Mouse (Mus musculus) forebrain, embryonic 10.5 days (tissue): ENCODE results near the gene Rfx8. TPM values are rescaled to one million over a fixed set of nuclear protein-coding genes. Genes with fewer than 3 reads are reported as not detected.
A peak's percentile ranks its signal among the peaks of the same experiment; 100 is the strongest.

ENCODE experiments used
- DNase-seq: peaks from one replicate; pipeline ENCODE4 v3.0.0-alpha.2; 2017; ENCODE audit warnings: low spot score; ENCODE audit errors: extremely low spot score
- H3K27ac ChIP-seq: fragments of 300-500 bp; sonication (generic); 2 replicates; pipeline ENCODE4 v1.5.1; 2016; ENCODE audit warnings: mild to moderate bottlenecking
- H3K27me3 ChIP-seq: fragments of 300-500 bp; sonication (generic); 2 replicates; pipeline ENCODE4 v1.6.1; 2016; ENCODE audit warnings: mild to moderate bottlenecking; ENCODE audit not compliant: poor library complexity, severe bottlenecking
- H3K36me3 ChIP-seq: fragments of 300-500 bp; sonication (generic); replicated peaks from 2 replicates; pipeline ENCODE4 v1.6.1; 2016; ENCODE audit warnings: mild to moderate bottlenecking, moderate library complexity
- H3K4me1 ChIP-seq: fragments of 300-500 bp; sonication (generic); 2 replicates; pipeline ENCODE4 v1.6.1; 2016
- H3K4me3 ChIP-seq: fragments of 300-500 bp; sonication (generic); 2 replicates; pipeline ENCODE4 v1.5.1; 2016; ENCODE audit warnings: mild to moderate bottlenecking, moderate library complexity
- H3K9me3 ChIP-seq: fragments of 300-500 bp; sonication (generic); 2 replicates; pipeline ENCODE4 v1.6.1; 2016; ENCODE audit warnings: mild to moderate bottlenecking, moderate library complexity
- WGBS: fragments of 180-500 bp; shearing (Covaris S2); methylation state at CpG from one replicate; pipeline ENCODE4 v1.1.7; 2016; 5-methylcytosine and 5-hydroxymethylcytosine counted together
- polyA plus RNA-seq: library from polyadenylated mRNA; unstranded; fragments of >200 nt; fragmentation: Nextera tagmentation; extraction: Ambion mirVana; gene quantifications from 2 replicates; pipeline ENCODE4 v1.2.1, GENCODE M21; 2016

Gene Rfx8
- polyA plus RNA-seq = 0.22 and 0.34 TPM in 2 replicates

DNA sequence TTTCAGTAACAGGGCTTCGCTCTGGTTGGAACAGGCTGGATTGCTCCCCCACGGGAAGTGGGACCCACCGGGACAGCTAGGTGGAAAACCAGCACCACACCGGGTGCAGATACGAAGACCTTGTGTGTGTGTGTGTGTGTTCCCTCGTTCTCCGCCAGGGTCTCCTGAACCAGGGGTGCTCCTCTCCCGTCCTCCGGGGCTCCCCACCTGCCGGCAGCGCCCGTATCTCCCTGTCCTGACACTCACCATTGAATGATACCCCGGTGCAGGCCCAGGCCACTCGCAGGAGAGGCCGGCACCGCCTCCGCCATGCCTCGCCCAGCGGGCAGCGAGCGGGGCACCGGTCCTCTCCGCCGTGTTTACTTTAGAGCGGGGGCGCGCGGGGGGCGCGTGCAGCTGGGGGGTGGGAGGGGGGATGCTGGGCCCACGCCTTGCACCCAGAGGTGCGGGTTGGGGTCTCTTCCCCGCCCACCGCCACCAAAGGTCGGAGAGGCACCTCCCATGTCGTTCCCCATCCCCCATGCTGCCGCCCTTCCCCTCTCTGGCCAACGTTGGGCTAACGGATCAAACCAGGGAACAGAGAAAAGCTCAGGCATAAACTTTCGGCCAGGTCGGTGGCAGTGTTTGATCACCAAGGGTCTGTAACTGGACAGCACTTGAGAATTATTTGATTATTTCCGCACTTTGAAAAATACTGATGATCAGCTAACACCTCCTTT is at the start of gene Rfx8:
Gene Rfx8 (minus strand): TSS at position 366 of the 719 bp plus-strand sequence.
- H3K4me3 ChIP-seq = peak within 1 kb of the TSS; percentile 70
- peak within 1 kb of the TSS; percentile 91 for H3K27ac ChIP-seq
- DNase-seq = peak; percentile 49
- no peaks in the 10 kb centered on the region for H3K36me3 ChIP-seq
- no peaks in the 10 kb centered on the region for H3K9me3 ChIP-seq
- H3K27me3 ChIP-seq = peaks cover 22% of the 10 kb centered on the region; the same call in 1 of the 2 replicates
- WGBS = 2% methylated on average over 42 of the region's 42 CpGs
- H3K4me1 ChIP-seq = peaks cover 41% of the 10 kb centered on the region

DNA sequence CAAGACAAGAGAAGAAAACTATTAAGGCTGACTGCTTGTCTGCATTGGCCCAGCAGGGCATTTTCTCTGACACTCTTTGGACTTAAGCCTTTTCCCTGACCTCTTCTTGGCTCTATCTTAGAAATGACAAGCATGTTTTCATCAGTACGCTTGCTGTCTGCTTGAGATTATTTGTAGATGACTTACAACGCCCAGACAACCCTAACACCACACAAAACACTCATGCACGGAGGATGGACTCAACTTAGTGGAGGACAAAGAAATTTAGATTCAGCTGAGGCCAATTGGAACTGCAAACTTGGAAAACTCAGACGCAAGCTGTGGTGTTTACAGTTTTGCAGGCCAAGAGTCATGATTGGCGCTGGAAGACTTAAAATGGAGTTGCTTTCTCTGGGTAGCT is 49.6 kb upstream of the Rfx8 start:
- peaks cover 12% of the 10 kb centered on the region for H3K4me1 ChIP-seq
- no peak overlapping the region for H3K4me3 ChIP-seq
- no peaks in the 10 kb centered on the region for H3K9me3 ChIP-seq
- no peak overlapping the region for H3K27ac ChIP-seq
- H3K36me3 ChIP-seq = no peaks in the 10 kb centered on the region
- DNase-seq = no peak
- no peaks in the 10 kb centered on the region for H3K27me3 ChIP-seq
- WGBS = 86% methylated on average over 5 of the region's 5 CpGs

DNA sequence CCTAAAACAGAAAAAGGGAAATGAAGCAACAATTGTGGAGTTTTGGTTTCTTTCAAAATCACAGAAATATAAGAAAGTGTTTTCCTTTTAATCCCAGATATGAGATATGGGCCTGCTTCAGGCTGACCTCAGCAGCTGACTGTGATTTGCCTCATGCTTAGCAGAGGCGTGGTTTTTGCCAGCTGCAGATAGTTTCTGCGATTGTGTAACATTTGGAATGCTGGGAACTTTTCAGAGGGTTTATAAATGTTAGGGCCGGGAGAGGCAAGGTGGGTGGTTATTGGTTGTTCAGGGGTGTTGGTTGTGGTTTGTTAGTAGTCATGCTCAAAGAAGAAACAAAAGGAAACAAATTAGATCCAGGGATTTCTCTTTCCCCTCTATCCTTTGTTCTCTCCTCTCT is 47.2 kb upstream of the Rfx8 start:
- WGBS = 85% methylated on average over 3 of the region's 3 CpGs
- Histone ChIP-seq H3K27me3 (no peaks in the 10 kb centered on the region), H3K27ac (no peak overlapping the region), H3K4me1 (peaks cover 11% of the 10 kb centered on the region), H3K9me3 (no peaks in the 10 kb centered on the region), H3K36me3 (no peaks in the 10 kb centered on the region), H3K4me3 (no peak overlapping the region)
- DNase-seq = no peak

DNA sequence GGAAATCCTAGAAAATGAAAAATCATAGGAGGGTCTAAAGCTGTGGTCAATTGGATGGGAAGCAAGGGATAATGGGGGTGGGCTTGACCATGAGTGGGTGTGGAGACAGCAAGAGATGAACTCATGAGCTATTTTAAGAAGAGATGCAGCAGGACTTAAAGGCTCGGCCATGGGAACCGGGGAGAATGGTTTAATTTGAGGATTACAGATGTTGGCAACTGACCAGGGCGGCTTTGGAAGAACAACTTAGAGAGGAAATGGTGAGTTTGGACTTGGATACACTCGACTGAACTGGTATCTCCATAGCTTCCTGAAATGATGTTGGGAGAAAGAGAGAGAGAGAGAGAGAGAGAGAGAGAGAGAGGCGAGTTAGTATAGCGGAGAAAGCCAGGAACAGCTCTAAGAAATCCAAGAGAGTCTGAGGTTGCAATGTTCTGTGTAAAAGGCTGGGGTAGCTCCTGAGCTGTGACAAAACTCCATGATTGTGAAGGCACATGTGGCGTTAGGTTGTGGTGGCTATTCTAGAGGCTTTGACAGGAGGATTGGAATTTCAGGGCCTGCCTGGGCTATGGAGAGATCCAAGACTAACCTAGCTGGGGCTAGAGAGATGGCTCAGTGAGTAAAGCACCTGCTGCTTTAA is 45.2 kb upstream of the Rfx8 start:
- Histone ChIP-seq H3K36me3 (no peaks in the 10 kb centered on the region), H3K27ac (no peak overlapping the region), H3K9me3 (no peaks in the 10 kb centered on the region), H3K4me3 (no peak overlapping the region), H3K27me3 (peaks cover 11% of the 10 kb centered on the region; the same call in 1 of the 2 replicates), H3K4me1 (peaks cover 16% of the 10 kb centered on the region)
- whole genome bisulfite sequencing = 87% methylated on average over 7 of the region's 7 CpGs
- no peak for DNase-seq

DNA sequence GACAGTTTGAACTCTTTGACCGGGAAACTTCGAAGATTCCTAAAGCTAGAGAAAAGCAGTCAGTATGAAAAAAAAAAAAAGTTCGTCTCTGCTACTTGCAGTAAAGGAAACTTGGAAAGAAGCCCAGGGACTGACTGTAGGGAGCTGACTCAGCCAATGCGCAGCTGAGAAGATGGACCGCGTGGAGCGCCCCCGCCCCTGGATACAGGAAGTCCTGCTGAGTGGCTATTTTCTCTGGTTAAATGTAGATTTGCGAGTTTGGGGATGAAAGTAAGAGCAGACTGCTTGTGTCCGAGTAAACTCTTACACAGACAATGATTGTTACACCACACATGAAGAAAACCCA is 41.2 kb upstream of the Rfx8 start:
- DNase-seq = no peak
- H3K4me3 ChIP-seq = peak overlapping the region; percentile 34
- 0 out of 2 replicates have a peak overlapping the region, but pooled peaks have one; percentile 56 for H3K27ac ChIP-seq

DNA sequence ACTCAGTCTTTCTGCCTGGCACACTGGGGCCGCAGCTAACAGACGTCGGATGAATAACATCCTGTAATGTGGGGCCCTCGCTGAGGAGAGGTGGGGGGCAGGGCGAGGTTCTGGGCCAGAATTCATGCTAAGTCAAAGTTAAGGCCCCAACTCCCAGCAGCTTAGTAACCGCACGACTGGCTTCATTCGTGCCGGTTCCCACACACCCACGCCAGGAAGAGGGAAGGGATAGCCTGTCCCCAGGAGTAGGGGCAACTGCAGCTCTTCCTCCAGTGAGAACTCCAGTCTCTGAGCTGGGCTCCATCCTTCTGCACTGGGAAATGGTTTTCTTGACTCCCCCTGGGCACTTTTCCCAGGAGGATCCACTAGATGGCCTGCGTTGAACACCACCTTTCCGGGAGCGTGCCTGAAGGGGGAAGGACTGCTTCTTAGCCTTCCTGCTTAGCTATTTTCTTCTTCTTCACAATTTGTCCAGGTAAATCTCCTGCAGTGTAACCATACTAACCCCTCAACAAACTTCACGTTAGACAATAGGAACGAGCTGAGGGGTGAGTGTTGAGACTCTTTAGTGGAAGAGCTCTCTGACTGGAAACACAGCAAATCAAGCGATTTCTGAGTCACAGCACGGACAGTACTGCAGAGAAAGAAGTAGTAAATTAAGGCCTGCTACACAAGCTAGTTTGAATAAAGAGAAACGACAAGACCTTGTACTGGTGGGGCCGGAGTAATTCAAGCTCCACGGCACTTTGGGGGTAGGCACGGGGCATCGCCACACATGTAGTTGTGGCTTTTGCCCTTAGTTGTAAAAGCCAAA is 40.6 kb upstream of the Rfx8 start:
- peaks cover 11% of the 10 kb centered on the region; the same call in 1 of the 2 replicates for H3K27me3 ChIP-seq
- 8% methylated on average over 22 of the region's 22 CpGs for WGBS
- peak; percentile 66 for DNase-seq
- no peaks in the 10 kb centered on the region for H3K36me3 ChIP-seq
- H3K4me3 ChIP-seq = peak overlapping the region; percentile 34
- peaks cover 30% of the 10 kb centered on the region for H3K4me1 ChIP-seq
- no peaks in the 10 kb centered on the region for H3K9me3 ChIP-seq
- H3K27ac ChIP-seq = peak overlapping the region; percentile 56

More for the DNA sequence above, 41.2 kb upstream of the Rfx8 start:
- peaks cover 11% of the 10 kb centered on the region; the same call in 1 of the 2 replicates for H3K27me3 ChIP-seq
- WGBS = 7% methylated on average over 10 of the region's 10 CpGs
- no peaks in the 10 kb centered on the region for H3K9me3 ChIP-seq
- H3K4me1 ChIP-seq = peaks cover 30% of the 10 kb centered on the region
- no peaks in the 10 kb centered on the region for H3K36me3 ChIP-seq

DNA sequence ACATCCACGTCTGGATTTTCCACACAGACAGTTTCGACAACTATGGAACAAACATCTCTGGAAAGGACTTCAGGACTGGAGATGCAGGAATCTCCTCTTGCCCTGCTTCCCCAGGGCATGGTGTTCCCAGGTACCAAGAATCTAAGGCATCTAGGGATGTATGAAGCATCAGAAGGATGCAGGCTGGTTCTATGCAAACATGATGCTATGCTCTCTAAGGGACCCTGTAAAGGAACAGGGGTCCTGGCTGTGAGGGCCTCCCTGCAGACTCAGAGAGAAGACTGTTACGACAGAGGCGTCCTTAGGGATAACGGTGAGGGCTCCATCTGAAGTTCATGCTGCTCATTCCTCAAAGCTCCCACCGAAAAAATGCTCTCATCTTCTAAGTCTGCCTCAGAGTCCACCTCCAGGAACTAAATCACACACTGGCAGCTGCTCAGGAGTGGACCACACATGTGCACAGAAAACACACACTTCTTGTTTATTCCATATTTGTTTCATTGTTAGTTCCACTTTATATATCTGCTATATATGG is 39.5 kb upstream of the Rfx8 start:
- Histone ChIP-seq H3K4me1 (peaks cover 30% of the 10 kb centered on the region), H3K9me3 (no peaks in the 10 kb centered on the region), H3K36me3 (no peaks in the 10 kb centered on the region), H3K4me3 (no peak overlapping the region), H3K27me3 (peaks cover 11% of the 10 kb centered on the region; the same call in 1 of the 2 replicates), H3K27ac (no peak overlapping the region)
- no peak for DNase-seq
- WGBS = 76% methylated on average over 6 of the region's 6 CpGs

DNA sequence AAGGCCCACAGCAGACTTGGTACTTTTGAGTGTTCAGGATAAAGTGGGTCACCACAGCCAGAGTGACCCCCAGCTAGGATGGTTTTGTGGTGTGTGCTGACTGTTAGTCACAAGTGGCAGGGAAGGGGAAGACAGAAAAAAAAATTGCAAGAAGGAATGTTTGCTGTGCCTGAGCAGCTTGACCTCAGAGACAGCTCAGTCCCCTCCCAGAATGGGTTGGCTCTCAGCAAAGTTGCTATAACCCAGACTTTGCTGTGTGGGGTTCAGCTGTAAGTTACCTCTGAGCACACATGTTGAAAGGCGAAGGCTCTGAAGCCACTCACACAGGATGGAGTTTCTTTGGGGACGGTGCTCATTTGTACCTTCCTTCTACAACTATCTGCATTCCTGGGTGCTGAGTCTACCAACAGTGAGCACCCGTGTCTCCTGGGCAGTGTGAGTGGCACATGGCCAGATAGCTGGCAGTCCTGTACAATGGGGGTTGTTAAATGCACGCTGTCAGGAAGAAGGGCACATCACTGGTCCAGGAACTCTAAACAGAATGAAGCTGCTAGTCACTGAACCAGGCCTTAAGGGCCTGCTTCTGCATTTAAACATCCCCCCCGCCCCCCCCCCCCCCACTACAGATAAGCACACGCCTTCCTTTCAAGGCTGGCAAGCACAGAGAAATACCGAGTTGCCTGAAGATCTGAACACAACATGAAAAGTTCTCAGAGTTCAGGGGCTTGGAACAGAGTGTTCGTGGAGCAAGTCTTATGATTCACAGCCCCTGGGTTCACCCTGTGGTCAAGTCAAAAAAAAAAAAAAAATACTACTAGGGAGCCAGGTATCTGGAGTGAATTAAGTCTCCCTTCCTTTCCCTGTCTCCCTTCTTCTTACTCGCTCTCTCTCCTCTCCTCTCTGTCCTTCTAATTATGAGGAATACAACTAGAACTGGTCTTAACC is 38.7 kb upstream of the Rfx8 start:
- WGBS = 67% methylated on average over 9 of the region's 9 CpGs
- H3K4me1 ChIP-seq = peaks cover 30% of the 10 kb centered on the region
- H3K4me3 ChIP-seq = no peak overlapping the region
- DNase-seq = no peak
- no peaks in the 10 kb centered on the region for H3K36me3 ChIP-seq
- no peaks in the 10 kb centered on the region for H3K9me3 ChIP-seq
- peaks cover 11% of the 10 kb centered on the region; the same call in 1 of the 2 replicates for H3K27me3 ChIP-seq
- no peak overlapping the region for H3K27ac ChIP-seq

DNA sequence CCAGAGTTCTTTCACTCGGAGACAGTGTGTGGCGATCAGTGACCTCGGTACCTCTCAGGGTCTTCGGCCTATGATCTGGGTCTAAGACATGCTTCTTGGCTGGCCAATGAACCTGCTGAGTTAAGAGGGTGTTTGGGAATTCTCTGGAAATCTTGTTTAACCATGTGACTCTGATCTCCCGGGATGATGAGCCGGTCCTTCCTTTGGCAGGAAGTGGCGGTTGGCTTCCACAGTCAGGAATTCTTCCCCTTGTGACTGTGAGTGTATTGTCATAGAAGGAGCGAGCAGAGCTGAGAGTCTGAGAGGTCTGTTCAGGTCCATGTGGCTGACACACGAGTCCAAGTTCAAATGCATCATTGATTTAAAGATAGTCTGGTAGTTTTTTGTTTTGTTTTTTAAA is 37.4 kb upstream of the Rfx8 start:
- DNase-seq = no peak
- Histone ChIP-seq H3K4me1 (peaks cover 30% of the 10 kb centered on the region), H3K36me3 (no peaks in the 10 kb centered on the region), H3K4me3 (no peak overlapping the region), H3K9me3 (no peaks in the 10 kb centered on the region), H3K27me3 (peaks cover 11% of the 10 kb centered on the region; the same call in 1 of the 2 replicates), H3K27ac (no peak overlapping the region)
- 82% methylated on average over 9 of the region's 9 CpGs for WGBS

DNA sequence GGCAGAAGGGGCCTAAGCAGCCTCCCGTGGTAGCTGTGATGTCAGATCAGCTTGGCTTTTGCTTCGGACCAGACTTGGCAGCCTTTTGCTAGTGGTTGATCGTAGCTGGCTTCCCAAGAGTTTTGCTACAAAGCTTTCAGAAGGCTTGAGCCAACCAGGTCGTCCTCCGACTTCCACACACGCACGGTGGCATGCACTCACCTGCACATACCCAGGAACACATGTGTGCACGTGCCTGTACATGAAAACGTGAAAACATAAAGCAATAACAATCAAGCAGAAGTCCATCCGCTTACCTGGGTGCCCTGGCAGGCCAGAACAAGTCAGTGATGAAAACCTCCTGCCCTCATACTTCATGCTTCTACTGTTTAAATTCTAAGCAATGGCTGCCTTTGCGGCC is 36.2 kb upstream of the Rfx8 start:
- Histone ChIP-seq H3K4me1 (peaks cover 25% of the 10 kb centered on the region), H3K27ac (no peak overlapping the region), H3K4me3 (no peak overlapping the region), H3K36me3 (no peaks in the 10 kb centered on the region), H3K27me3 (0 out of 2 replicates have a peak, but pooled peaks cover under 1% of the 10 kb centered on the region), H3K9me3 (no peaks in the 10 kb centered on the region)
- DNase-seq = no peak
- 88% methylated on average over 11 of the region's 11 CpGs for WGBS

DNA sequence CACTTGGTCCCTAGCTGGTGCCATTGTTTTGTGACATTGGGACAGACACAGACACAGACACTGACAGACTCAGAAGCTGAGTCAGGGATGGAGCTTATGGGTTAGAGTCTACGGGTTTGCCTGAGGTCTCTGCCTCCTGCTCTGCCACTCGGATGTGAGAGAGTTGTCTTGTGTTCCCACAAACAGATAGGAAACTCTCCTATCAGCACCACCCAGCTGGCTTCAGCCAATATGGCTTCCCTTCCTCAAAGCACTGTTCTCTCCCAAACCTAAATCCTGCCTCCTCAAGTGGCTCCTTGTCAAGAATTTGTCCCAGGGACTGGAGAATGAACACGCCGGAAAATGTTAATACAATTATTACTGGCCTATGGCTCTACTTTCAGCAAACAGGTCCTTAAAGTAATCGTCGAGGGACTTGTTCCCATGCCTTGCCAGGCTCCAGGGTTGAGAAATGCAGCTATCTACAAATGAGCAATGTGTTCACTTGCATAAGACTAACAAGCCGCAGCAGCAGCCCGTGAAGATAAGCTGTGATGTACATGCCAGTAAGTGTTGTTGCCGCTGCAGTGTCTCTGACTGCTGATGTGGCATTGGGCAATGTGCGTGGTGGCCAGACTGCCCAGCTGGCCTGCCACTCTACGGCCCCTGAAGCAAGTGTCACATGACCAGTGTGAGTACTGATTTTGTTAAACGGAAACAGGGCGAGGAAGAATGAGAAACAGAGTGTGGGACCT is 33.6 kb upstream of the Rfx8 start:
- Histone ChIP-seq H3K9me3 (no peaks in the 10 kb centered on the region), H3K27ac (no peak overlapping the region), H3K27me3 (no peaks in the 10 kb centered on the region), H3K4me1 (peaks cover 19% of the 10 kb centered on the region), H3K4me3 (no peak overlapping the region), H3K36me3 (no peaks in the 10 kb centered on the region)
- 84% methylated on average over 13 of the region's 13 CpGs for WGBS
- DNase-seq = no peak
